Mouse (Mus musculus): ENCODE data around the gene Lix1l.

GRCm38 (mm10) chr3:96566661-96567450 is 34.1 kb upstream of the Lix1l start:
- TF ChIP-seq POLR2A (IDR thresholded peaks at IDR 0.05; ENCODE audit: insufficient read length, low read depth), result no peak
- no peak for TF ChIP-seq POLR2AphosphoS2 (IDR thresholded peaks at IDR 0.05; ENCODE audit: insufficient read length, low read depth)
- TF ChIP-seq E2F4 (IDR thresholded peaks at IDR 0.05; ENCODE audit: insufficient read depth), result no peak

Data from myocyte (in vitro differentiated cells).